Mouse (Mus musculus): ENCODE results near the gene Mcrip2.

- TF ChIP-seq CTCF (conservative IDR thresholded peaks at IDR 0.05; ENCODE audit: insufficient read depth, insufficient read length, low read depth, low read length), result no peak
- peak; percentile 66 for TF ChIP-seq POLR2A (IDR thresholded peaks at IDR 0.05; ENCODE audit: low read depth, low read length)
These were observed 31.5 kb downstream of the Mcrip2 start, which contains the start of gene Rhbdl1 for GRCm38 (mm10) chr17:25837076-25837410.

All from kidney, adult 2 months (tissue).